Mouse (Mus musculus) thymus, postnatal 14 days (tissue): ENCODE measurements around the gene Sh3bp1.

Experiments
- DNase-seq: peaks from one replicate; pipeline ENCODE4 v3.0.0; 2021

Gene Sh3bp1

DNA sequence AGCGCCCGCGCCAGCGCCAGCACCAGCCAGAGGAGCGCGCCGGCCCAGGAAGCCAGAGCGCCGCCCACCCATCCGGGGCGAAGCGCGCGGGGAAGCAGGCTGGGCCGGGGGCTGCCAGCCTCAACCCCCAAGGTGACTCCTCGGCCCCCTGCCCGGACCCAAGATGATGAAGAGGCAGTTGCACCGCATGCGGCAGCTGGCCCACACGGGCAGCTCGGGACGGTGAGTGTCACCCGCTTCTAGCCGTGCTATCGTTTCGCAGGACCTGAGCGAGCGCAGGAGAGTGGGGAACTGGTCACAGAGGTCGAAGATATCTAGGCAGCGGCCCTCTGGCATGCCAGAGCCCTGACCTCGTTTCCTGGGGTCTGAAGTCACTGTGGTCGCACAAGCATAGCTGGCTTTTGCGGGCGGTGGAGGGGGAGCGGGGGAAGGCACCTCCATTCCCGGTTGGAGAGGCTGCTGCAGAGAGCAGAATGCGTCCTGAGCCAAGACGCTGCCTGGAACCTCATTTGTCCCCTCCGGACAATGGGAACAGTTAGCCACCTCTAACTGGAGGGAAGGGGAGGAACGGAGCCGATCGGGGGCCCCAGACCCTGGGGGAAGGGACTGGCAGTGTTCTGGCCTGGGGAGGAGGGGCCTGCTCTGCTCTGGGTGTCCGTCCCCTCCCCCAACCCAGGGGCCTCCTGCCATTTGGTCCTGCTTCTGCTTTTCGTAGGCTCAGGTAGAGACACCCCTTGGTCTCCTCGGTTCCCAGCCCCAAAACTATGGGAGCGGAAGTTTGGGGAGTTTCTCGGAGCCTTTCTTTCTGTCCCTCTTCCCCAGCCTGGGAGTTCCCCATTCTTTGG is at the start of gene Sh3bp1:
TSS of gene Sh3bp1 (plus strand) at position 29 of the 845 bp plus-strand sequence.
- DNase-seq: peak; percentile 89

GRCm38 (mm10) chr15:78850059-78850824 is 49.3 kb upstream of the Sh3bp1 start:
- DNase-seq: no peak

- no peak for DNase-seq
Observed at GRCm38 (mm10) chr15:78850944-78851343, 48.6 kb upstream of the Sh3bp1 start.

DNA sequence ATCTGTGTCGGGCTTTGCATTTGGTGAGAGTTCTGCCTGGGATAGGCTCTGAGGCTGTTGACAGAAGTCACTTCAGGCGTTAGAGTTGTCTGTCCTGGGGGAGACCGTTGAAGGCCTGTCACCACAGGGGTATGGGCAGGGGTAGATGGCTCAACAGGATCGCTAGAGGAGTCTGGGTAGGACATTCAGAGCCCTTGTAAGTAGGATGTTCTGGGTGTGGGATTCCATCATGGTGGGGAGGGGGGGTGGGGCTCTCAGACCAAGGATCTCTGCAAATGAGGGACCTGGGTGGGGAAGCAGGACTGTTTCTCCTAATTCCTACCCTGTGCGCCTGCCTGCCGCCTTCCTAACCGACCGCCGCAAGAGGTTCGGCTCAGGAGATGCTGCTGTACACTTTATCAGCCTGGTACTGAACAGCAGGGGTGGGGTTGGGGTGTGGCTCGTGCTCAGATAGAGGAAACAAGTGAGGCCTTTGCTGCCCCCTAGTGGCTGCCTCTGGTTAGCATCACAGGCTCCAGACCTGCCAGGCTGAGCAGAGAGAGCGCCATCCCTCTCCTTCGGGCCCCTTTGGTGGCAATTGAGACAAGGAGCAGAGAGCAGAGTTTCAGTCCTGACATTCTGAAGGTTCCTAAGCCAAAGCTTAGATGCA is 47.9 kb upstream of the Sh3bp1 start:
- DNase-seq: peak; percentile 91

DNA sequence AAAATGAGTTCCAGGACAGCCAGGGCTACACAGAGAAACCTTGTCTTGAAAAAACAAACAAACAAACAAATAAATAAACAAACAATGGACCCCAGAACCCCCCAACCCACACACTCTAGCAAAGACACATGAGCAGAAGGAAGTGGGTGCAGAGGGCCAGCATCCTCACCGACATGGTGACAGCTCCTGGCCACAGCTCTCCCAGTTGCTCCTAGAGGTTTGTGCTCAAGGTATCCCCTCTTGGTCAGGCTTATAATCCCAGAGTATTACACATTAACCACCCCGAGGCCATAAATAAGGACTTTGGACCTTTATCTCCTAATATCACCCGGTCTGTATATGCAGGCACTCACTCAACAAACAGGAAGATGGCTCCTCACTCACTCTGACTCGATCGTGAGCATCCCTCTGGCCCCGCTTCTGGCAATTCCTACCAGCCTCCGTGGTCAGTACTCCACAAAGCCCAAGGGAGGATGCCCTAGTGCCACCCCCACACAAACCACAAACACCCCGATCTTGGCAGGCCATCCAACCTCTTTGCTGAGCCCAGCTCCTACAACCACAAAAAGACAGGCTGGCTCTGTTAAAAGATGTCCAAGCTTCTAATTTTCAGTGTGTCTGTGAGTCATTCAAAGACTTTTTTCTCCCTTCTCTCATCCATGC is 44.1 kb upstream of the Sh3bp1 start, which contains the start of gene Lgals2:
TSS of gene Lgals2 (minus strand) at position 227 of the 663 bp plus-strand sequence.
- DNase-seq: no peak

GRCm38 (mm10) chr15:78857009-78857408 is 42.6 kb upstream of the Sh3bp1 start:
- DNase-seq: no peak

DNA sequence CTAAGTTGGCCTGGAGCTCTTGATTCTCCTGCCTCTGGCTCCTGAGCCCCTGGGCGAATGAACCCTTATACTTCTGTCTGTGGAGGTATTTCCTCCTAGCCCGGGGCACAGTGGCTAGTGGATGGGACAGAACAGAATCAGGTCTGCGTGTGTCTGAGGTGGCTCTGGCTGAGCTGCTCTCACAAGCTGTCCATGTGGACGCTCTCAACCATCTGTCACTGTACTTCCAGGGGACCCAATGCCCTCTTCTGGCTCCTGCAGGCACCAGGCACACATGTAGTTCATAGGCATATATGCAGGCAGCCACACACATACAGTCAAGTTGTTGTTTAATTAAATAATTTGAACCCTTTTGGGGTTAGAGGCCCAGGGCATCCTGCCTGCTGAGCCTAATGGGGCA is 40.3 kb upstream of the Sh3bp1 start:
- no peak for DNase-seq

DNA sequence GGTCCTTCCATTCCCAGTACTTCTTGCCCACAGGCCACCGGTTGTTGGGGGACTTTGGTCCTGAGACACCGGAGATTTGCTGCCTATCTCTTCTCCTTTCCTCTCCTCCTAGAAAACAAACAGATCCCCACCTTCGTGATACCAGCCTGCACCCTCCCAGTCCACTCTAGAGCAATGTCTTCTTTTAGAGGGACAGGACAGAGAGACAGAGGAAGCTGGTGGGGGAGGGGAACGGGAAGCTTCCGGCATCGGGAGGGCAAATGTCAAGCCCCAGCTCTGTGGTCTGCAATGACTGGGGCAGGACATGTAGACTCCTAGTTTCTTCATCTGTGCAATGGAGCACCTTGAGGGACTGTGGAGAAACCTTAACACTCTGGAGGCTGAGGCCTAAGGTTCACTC is 39.9 kb upstream of the Sh3bp1 start:
- DNase-seq: peak; percentile 62

- DNase-seq: no peak
Observed at GRCm38 (mm10) chr15:78862280-78862679, 37.3 kb upstream of the Sh3bp1 start.

DNA sequence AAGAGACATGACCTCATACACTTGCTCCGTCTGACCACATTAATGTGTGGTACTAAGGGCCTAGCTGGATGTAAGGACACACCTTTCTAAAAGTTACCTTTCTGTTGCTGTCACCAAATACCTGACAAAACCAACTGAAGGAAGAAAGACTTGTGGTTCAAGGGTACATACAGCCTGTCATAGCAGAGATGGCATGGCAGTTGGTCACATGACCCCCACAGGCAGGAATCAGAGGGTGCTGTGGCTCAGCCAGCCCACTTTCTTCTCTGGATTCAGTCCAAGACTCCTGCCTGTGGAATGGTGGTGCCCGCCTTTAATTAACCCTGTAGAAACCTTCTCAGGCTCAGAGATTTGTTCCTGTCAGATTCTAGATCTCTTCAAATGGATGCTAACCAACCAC is 36.4 kb upstream of the Sh3bp1 start:
- DNase-seq: no peak

DNA sequence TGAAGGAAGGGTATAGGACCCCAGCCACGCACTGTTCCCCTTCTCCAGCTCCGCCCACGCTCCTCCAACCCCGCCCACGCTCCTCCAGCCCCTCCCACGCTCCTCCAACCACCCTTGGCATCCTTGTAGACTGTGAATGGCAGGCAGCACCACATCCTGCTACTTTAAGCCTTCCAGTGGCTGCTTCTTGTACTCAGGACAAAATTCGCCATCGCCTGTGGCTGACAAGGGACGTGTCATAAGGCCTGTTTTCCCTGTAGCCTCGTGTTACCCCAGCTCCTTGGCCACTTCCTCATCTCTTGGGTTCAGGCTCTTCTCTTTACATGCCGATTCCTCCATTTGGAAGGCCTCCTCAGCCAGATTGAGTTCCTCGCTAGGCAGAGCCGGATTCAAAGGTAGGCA is 35.7 kb upstream of the Sh3bp1 start:
- peak; percentile 57 for DNase-seq

DNA sequence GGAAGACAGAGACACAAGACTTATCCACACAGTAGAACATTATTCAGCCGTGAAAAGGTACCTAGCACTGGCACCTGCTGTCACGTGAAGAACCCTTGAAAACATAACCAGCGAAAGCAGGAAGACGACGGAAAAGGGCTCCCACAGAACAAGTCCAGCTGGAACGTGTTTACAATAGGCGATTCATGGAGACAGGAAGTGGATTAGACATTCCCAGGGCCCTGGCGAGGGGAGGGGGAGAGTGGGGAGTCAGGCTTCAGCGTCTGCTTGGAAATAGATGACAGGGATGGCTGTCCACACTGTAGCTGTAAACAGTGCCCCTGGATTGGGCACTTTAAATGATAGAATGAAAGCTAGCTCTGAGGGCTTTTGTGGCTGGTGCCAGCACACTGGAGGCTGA is 31.2 kb upstream of the Sh3bp1 start:
- DNase-seq: no peak

DNA sequence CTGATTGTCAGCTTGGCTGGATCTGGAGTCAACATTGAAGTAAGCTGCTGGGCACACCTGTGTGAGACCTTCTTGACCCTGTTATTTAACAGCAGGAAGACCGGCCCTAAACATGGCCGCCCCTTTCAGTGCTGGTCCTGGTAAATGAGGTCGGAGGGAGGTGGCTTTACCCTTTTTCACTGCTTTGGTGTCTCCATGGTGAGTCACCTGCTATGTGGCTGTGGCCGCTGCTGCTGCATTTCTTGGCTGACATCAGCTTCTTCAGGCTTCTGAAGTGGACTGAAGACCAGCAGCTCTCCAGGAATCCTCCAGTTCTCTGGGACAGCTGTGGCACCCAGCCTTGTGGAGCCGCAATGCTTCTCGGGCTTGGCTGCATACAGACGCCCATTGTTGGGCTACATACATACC is 30.7 kb upstream of the Sh3bp1 start:
- no peak for DNase-seq

GRCm38 (mm10) chr15:78869775-78870174 is 29.8 kb upstream of the Sh3bp1 start:
- peak; percentile 46 for DNase-seq

DNA sequence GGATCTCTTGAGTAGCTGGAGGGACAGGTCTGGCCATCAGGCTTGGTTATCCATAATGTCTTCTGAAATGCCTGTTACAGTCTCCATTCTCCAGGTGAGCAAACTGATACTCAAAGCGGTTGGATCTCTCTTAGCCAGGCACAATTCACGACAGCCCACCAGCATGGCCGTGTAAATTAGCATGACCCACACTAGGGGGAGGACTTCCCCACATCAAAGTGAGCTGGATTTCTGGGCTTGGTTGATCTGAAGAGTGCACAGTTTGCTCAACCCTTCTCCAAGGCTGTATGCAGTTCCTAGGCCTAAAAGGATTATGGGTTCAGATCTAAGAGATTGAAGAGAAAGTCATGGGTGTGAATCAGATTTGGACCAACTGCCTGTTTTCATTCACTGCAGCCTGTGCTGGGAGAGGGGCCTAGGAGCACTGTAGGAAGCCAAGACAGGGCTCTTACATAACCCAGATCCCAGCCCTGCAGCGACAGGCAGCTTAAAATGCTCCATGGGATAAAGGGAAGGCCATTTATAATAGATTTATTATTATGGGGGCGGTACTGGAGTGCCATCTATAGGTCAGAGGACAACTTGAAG is 27.5 kb upstream of the Sh3bp1 start:
- no peak for DNase-seq

GRCm38 (mm10) chr15:78873803-78874435 is 25.6 kb upstream of the Sh3bp1 start:
- no peak for DNase-seq

- no peak for DNase-seq
Observed at GRCm38 (mm10) chr15:78874989-78875388, 24.6 kb upstream of the Sh3bp1 start.

DNA sequence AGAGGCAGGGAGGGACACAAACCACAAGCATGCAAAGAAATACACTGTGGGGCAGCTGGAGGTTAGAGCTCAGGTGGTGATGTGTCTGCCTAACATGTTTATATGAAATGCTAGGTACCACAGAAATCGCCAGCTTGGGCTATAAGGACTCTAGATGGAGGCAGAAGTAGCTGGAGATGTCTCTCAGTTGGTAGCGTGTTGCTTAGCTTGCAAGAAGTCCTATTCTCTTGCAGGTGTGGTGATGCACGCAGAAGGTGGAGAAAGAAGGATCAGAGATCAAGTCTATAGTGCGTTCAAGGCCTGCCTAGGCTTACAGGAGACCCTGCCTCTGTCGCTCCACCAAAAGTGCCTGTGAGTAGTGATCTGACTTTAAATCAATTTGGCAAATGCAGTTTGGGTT is 24.0 kb upstream of the Sh3bp1 start:
- DNase-seq: no peak

- DNase-seq: peak; percentile 77
Observed at GRCm38 (mm10) chr15:78876258-78876696, 23.3 kb upstream of the Sh3bp1 start.

- peak; percentile 92 for DNase-seq
Observed at GRCm38 (mm10) chr15:78876991-78877809, 22.4 kb upstream of the Sh3bp1 start, which contains the start of gene Gga1. Gene Gga1 (plus strand): TSS chr15:78877190.
